In the genomic region with DNA sequence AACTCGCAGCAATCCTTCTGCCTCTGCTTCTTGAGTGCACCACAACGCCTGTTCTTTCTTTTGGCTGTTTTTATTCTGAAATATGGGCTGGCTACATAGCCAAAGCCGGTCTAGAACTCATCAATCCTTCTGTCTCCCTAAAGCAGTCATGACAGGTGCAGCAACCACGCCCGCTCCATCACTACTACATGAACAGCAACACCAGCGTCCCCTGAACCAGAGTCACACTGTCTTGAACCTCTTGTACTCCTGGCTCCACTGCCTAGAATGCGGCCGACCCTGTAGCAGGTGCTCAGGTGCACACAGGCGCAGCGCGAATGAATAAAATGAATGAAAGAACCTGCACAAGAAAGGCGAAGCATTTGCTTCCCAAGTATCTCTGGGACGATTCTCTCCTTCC, we compare ENCODE assay signal across 8 mouse cellular contexts. TPM values are rescaled to one million over a fixed set of nuclear protein-coding genes. Genes with fewer than 3 reads are reported as not detected.
DNase-seq lines count a peak whose midpoint lies in the region; ATAC-seq and TF ChIP-seq lines count a peak whose summit lies in the region.

No protein-coding gene starts in this region.

- no peak overlapping the region for H3K27ac ChIP-seq in lung, postnatal 0 days (ENCODE audit: low read length)
- H3K27ac ChIP-seq in limb, embryonic 10.5 days: peak overlapping the region; percentile 91
- H3K27ac ChIP-seq in small intestine, adult 2 months (ENCODE audit: insufficient read depth, low read depth, low read length): no peak overlapping the region

- peak overlapping the region; percentile 83 for H3K4me3 ChIP-seq in lung, postnatal 0 days (ENCODE audit: low read depth, low read length)
- peak overlapping the region; percentile 90 for H3K4me3 ChIP-seq in limb, embryonic 10.5 days
- peak overlapping the region; percentile 66 for H3K4me3 ChIP-seq in small intestine, adult 2 months (ENCODE audit: low read depth, low read length)

- ATAC-seq in cerebellum, adult (ENCODE audit: insufficient number of reproducible peaks, low FRiP score, low TSS enrichment): 0 out of 2 replicates have a peak, but pooled peaks have one; percentile 2
- no peak for ATAC-seq in lung, postnatal 0 days

- H3K36me3 ChIP-seq in lung, postnatal 0 days (ENCODE audit: insufficient read depth, low read length): peaks cover 6% of the 10 kb centered on the region; the same call in 1 of the 2 replicates
- peaks cover 49% of the 10 kb centered on the region for H3K36me3 ChIP-seq in limb, embryonic 10.5 days
- H3K36me3 ChIP-seq in small intestine, adult 2 months (ENCODE audit: control insufficient read depth, insufficient read depth, low read length): peaks cover 22% of the 10 kb centered on the region

- DNase-seq in cerebellum, adult 9-11 months: no peak
- DNase-seq in lung, postnatal 0 days (ENCODE audit: low spot score): no peak
- no peak for DNase-seq in lung, adult 18-20 months
- no peak for DNase-seq in limb, embryonic 10.5 days (ENCODE audit: low spot score)
- no peak for DNase-seq in adrenal gland, adult 8-10 months
- DNase-seq in adrenal gland, postnatal 14 days: no peak

- 4% methylated on average over 13 of the region's 13 CpGs for WGBS in lung, postnatal 0 days
- WGBS in limb, embryonic 10.5 days: 7% methylated on average over 13 of the region's 13 CpGs
- WGBS in small intestine, adult 2 months: 3% methylated on average over 13 of the region's 13 CpGs

- H3K4me1 ChIP-seq in lung, postnatal 0 days (ENCODE audit: insufficient read depth, low read depth, low read length): peaks cover 6% of the 10 kb centered on the region; the same call in 1 of the 2 replicates
- H3K4me1 ChIP-seq in limb, embryonic 10.5 days: peaks cover 23% of the 10 kb centered on the region
- peaks cover 4% of the 10 kb centered on the region; the same call in 1 of the 2 replicates for H3K4me1 ChIP-seq in small intestine, adult 2 months (ENCODE audit: control insufficient read depth, insufficient read depth, insufficient read length, low read length)

- no peak for TF ChIP-seq CTCF in lung, postnatal 0 days (IDR thresholded peaks at IDR 0.05)
- no peak for TF ChIP-seq CTCF in small intestine, adult 2 months (IDR thresholded peaks at IDR 0.05; ENCODE audit: extremely low read depth, insufficient read length, insufficient replicate concordance, low read depth, low read length)

- H3K4me2 ChIP-seq in lung, postnatal 0 days (replicated peaks; ENCODE audit: low read depth, low read length): peak overlapping the region; percentile 85

- H3K9ac ChIP-seq in lung, postnatal 0 days (replicated peaks; ENCODE audit: low read depth): peak overlapping the region; percentile 87

- TF ChIP-seq EP300 in lung, postnatal 0 days (IDR thresholded peaks at IDR 0.05): no peak

- no peaks in the 10 kb centered on the region for H3K27me3 ChIP-seq in lung, postnatal 0 days (replicated peaks; ENCODE audit: insufficient read depth, low read length)
- H3K27me3 ChIP-seq in limb, embryonic 10.5 days (ENCODE audit: low read depth, poor library complexity, severe bottlenecking): no peaks in the 10 kb centered on the region
- no peaks in the 10 kb centered on the region for H3K27me3 ChIP-seq in small intestine, adult 2 months (ENCODE audit: control insufficient read depth, insufficient read depth, low read length)

- H3K9me3 ChIP-seq in lung, postnatal 0 days (ENCODE audit: low read length): no peaks in the 10 kb centered on the region
- H3K9me3 ChIP-seq in limb, embryonic 10.5 days (replicated peaks): no peaks in the 10 kb centered on the region

- no peak for TF ChIP-seq POLR2A in small intestine, adult 2 months (IDR thresholded peaks at IDR 0.05; ENCODE audit: low read depth, low read length)

RNA-seq across cellular contexts. Expression of a gene that starts 0.4 kb away (rescaled TPM):
- 12.3 and 13.6 TPM in 2 replicates for polyA plus RNA-seq in lung, postnatal 0 days (2015; fragmentation: Nextera tagmentation; extraction: Ambion mirVana)
- 39.7 and 51.4 TPM in 2 replicates for polyA plus RNA-seq in limb, embryonic 10.5 days (2016; fragmentation: Nextera tagmentation; extraction: Ambion mirVana)
- 8.5 and 23.4 TPM in 2 replicates for polyA plus RNA-seq in small intestine, adult 2 months (2012; rRNA removed)
- total RNA-seq in adrenal gland, adult 8-10 months (2022): 10 to 100 TPM; 34.6 to 65.6 (median 46.1) TPM
- 30.9 and 31.5 TPM in 2 replicates for total RNA-seq in adrenal gland, postnatal 14 days (2021)

RNA-seq across cellular contexts. Expression of a gene that starts 0.7 kb away (rescaled TPM):
- 10.4 and 11.9 TPM in 2 replicates for polyA plus RNA-seq in lung, postnatal 0 days (2015; fragmentation: Nextera tagmentation; extraction: Ambion mirVana)
- 26.8 and 27.6 TPM in 2 replicates for polyA plus RNA-seq in limb, embryonic 10.5 days (2016; fragmentation: Nextera tagmentation; extraction: Ambion mirVana)
- 11.6 and 17.9 TPM in 2 replicates for polyA plus RNA-seq in small intestine, adult 2 months (2012; rRNA removed)
- 10 to 100 TPM; 13.3 to 19.3 (median 16.0) TPM for total RNA-seq in adrenal gland, adult 8-10 months (2022)
- 11.3 and 13.4 TPM in 2 replicates for total RNA-seq in adrenal gland, postnatal 14 days (2021)

RNA-seq across cellular contexts. Expression of a gene that starts 21.5 kb away (rescaled TPM):
- polyA plus RNA-seq in lung, postnatal 0 days (2015; fragmentation: Nextera tagmentation; extraction: Ambion mirVana): 4.0 and 4.3 TPM in 2 replicates
- 2.8 and 3.6 TPM in 2 replicates for polyA plus RNA-seq in limb, embryonic 10.5 days (2016; fragmentation: Nextera tagmentation; extraction: Ambion mirVana)
- polyA plus RNA-seq in small intestine, adult 2 months (2012; rRNA removed): 16.7 and 23.2 TPM in 2 replicates
- total RNA-seq in adrenal gland, adult 8-10 months (2022): 10 to 100 TPM; 41.0 to 54.2 (median 43.1) TPM
- 132 and 144 TPM in 2 replicates for total RNA-seq in adrenal gland, postnatal 14 days (2021)

RNA-seq across cellular contexts. Expression of a gene that starts 49.0 kb away (rescaled TPM):
- 54.1 and 61.1 TPM in 2 replicates for polyA plus RNA-seq in lung, postnatal 0 days (2015; fragmentation: Nextera tagmentation; extraction: Ambion mirVana)
- polyA plus RNA-seq in limb, embryonic 10.5 days (2016; fragmentation: Nextera tagmentation; extraction: Ambion mirVana): 139 and 151 TPM in 2 replicates
- polyA plus RNA-seq in small intestine, adult 2 months (2012; rRNA removed): 4.8 and 9.4 TPM in 2 replicates
- total RNA-seq in adrenal gland, adult 8-10 months (2022): 10 to 100 TPM; 18.7 to 38.9 (median 29.2) TPM
- total RNA-seq in adrenal gland, postnatal 14 days (2021): 21.3 and 25.0 TPM in 2 replicates
